Mouse (Mus musculus) WW6 (cell line): ENCODE measurements at regions not wholly inside any gene's neighbourhood (a gene's known extent, or its start where the extent isn't known, plus 50 kb on each side); places are given as distances from the start of the nearest gene placed in this dataset.

Source experiments
- DNase-seq: peaks from one replicate; pipeline ENCODE4 v3.0.0-alpha.2; 2013; ENCODE audit warnings: low read depth, low spot score

DNA sequence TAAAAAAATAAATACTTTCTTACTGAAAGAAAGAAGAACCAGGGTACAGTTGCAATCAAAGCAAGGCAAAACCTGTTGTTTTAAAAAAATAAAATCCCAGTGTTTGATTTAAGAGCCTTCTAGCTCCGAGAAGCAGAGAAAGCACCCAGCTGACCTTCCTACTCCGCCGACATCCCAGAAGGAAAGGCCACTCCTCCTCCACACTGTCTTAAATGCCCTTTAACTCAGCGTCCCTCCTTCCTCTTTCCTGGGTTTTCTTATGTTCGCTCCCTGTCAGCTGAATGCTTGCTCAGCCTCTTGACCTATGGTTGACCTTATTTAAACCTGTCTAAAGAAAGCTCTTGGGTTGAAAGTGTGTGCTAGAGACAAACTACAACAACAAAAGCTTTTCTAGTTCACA, 79.1 kb downstream of the Sptssa start:
- DNase-seq = no peak

DNA sequence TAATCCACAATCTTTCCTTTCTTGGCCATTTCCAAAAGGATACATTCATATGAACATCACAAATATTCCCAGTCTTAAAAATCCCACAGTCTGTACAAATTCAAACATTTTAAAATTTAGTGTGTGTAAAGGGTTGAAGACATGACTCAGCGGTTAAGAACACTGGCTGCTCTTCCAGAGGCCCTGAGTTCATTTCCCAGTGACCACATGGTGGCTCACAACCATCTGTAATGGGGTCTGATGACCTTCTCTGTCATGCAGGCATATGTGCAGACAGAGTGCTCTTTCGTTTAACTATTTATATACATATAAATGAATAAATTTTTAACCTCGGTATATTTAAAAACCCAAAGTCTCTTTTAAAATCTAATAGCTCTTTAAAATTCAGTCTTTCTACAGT, 79.6 kb downstream of the Sptssa start:
- DNase-seq = no peak

DNA sequence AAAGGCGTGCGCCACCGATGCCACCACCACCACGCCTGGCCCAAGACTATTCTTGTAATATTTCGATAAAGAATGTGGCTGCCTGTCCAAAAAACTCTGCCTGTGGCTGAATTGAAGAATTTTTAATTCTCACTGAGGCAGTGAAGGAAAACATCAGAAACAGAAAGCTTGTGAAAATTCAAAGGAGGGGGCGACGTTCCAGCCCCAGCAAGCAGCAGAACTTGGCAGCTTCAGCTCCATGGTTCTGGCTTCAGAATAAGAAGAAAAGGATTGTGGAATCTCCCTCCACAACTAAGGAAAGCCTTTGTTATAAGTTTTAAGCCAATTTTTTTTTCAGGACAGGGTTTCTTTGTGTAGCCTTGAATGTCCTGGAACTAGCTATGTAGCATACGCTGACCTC, 83.5 kb downstream of the Sptssa start:
- no peak for DNase-seq

DNA sequence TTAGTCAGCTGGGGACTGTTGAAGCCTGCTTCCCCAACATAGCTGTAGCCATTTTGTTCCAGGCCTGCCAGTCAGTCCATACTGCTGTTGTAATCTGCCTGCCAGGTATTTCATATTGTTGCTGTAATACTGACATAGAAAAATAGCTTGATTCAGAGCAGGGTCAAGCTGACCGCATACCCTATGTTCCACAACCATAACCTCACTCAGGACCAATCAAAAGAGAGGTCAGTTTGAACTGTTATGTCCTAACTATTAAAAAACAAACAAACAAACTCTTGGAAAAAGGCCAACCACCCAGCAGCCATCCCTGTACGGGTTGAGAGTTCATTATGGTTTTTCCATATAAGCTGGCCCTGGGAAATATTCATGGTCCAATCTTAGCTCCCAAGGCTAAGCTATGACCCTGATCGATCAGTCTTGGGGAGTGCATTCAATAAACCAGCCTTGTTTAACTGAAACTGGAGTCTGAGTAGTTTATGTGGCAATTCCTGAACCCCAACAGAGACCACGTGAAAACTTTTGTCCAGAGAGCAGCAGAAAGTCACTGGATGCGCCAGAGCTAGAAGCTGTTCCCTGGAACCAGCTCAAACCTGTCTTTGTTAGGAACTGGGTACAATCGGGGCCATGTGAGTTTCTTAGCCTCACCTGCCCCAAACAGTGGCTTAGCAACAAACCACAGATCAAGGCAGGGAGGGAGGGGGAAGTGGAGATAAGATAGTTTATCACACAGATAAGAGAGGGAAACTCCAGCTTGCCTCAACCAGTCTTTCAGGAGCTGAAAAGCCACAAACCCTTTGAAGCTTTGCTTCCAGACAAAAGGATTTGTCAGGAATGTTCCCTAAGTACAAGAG, 88.1 kb downstream of the Sptssa start:
- no peak for DNase-seq

DNA sequence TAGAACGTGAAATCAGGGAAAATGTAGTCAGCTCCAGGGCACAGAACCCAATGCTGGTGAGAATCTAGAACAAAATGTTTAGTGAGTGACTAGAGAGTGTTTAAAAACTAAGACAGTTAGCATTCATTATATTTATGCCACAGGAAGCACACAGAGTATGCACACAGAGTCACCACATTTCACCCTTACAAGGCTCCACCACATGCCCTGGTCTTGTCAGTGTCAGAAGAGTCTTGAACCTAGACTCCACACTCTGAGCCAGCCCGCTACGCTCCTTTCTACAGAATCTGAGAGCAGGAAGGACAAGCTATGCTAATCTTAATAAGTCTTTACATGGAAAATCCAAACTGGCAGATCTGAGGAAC, 89.0 kb downstream of the Sptssa start:
- no peak for DNase-seq

- no peak for DNase-seq
Measured at GRCm38 (mm10) chr12:54566532-54567425, 89.6 kb downstream of the Sptssa start.

DNA sequence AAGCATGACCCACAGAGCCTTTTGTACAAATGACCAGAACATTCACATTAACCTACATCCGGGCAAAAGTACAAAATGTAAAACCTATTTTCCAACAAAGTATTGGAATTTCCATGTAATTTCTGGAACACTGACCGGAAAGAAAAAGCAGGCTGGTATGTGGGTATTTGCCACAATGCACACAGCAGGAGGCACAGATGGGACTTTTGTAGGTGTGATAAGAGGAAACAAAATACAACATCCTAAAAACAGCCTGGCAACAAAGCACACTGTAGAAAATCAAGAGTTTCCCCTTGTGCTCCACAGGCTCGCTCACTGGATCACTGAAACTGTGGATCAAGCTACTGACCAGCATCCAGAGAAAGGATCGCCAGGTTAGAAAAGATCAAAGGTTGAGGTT, 94.4 kb downstream of the Sptssa start:
- no peak for DNase-seq

DNA sequence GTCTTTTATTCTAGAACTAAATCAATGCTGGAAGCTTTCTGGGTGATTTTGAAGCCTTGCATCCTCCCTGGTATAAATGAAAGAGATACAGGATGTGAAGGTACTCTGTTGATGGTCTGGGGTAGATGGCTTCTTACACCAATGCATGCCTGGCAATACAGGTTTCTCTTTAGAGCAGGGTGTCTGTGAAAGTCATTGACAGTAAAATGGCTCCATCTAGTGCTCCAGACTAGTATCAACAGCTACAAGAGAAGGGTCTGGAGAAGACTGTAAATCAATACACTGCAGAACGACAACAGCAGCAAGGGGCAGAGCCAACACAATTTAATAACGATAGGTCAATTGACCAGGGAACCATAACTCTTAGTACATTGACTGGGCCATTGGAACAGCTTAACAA, 98.3 kb downstream of the Sptssa start:
- no peak for DNase-seq

DNA sequence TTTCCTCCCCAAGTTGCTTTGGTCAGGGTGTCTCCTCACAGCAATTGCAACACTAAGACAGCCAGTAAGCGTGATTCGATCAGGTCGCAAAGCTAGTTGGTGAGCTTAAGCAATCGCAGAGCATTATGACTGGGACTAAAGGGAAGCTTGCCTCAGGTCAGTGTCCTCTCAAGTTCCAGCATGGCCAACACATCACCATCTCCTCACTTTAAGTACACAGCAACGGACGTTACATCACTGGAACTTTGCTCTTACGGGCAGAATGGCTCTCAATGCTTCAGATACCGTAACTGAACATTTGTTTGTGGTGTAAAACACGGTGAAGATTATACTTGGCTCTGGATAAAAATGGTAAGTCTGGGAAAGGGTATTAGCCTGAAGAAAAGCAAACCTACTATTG, 106.7 kb downstream of the Sptssa start:
- no peak for DNase-seq

- DNase-seq = peak; percentile 65
Measured at GRCm38 (mm10) chr12:54545821-54546608, 110.4 kb downstream of the Sptssa start.

GRCm38 (mm10) chr12:54538320-54538705, 118.1 kb downstream of the Sptssa start:
- no peak for DNase-seq

DNA sequence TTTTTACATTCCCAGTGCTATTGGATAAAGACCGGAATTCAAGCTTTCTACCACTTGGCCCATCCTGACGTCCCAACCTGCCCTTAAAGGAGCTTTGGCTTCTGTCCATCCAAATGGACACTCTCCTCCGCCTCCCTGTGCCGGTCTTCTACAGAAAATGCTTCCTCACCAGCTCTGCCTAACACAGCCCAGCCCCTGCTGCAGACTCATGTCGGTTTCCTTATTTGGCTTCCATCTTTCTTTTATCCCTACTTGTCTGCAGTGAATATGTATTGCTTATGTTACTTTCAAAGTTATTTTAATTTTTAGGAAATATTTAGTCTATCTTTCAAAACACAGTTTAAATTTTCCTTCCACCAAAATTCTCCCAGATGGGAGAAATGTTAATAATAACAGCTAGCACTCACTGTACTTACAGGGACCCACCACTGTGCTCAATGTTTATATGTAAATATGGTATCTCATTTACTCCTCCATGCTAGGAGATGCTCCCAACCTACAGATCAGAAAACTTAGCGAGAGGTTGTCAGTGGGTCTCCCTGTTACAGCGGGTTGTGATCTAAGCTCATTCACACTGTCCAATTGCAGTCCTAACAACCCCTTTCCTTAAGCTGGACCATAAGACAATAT, 118.6 kb downstream of the Sptssa start:
- DNase-seq = no peak

DNA sequence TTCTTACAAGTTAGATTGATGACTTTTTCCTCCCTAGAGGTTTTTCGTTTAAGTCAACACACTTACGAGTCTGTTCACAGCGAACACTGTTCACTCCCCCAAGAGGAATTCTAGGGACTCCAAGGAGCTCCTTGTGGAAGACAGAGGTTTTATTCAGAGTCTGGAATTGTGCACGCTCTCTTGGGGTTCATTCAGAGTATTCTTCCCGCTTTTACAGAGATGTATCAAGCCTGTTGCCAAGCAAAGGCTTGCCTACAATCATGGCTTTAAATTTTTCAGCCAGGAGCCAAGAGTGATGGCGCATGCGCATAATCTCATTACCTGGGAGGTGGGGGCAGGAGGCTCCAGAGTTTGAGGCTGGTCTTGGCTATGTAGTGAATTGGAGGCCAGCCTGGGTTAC, 119.4 kb downstream of the Sptssa start:
- DNase-seq = no peak

- no peak for DNase-seq
Measured at GRCm38 (mm10) chr12:54535556-54536516, 120.5 kb downstream of the Sptssa start.

DNA sequence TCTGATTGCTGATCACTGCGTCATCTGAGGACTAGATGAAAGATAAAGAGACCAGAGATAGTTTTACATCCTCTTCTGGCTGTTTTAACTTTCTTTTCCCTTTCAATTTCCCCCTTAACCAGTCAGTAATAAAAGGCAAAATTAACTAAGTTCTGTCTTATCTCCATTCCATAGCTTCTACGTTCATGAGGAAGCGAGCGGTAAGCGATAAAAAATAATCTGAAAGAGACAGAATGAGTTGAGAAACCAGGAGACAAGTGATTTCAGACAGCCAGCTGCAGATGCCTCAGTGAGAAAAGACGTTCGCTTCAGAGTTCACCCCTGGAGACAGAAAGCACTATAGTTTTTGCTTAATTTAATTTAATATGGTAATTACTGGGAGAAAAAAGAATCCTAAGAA, 121.5 kb downstream of the Sptssa start:
- no peak for DNase-seq

DNA sequence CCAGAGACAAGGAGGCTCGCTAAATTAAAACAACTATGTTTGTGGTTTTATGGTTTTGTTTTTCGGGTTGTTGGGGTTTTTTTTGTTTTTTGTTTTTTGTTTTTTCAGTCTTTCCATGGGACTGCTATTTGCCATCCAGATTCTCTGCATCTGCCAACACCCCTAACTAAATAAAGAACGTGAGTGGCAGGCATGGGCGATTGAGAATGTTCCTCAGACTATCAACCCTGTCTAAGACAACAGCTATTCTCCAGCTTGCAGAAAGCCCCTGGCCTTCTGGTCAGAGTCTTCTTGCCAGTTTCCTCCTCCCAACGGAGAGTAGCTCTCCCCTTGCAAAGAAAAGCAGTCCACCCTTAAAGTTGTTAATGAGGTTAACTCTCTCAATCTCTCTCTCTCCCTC, 123.2 kb downstream of the Sptssa start:
- no peak for DNase-seq

DNA sequence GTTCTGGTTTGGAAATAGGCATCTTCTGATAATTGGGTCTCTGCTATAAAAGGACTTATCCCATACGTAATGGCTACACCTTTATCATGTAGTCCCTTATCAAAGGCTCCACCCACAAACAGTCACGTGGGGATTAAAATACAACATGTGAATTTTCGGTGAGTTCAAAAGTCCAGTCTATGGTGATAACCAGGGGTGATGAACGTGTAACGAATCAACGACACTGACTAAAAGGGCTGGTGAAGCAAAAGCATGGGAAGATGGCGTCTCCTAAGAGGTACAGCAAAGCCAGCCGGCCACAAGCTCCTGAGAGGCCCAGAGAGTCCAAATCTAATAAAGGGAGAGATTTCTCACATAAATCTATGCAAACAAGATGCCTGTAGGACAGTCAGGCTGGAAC, 124.3 kb downstream of the Sptssa start:
- no peak for DNase-seq

- DNase-seq = no peak
Measured at GRCm38 (mm10) chr12:54528046-54528445, 128.3 kb downstream of the Sptssa start.

DNA sequence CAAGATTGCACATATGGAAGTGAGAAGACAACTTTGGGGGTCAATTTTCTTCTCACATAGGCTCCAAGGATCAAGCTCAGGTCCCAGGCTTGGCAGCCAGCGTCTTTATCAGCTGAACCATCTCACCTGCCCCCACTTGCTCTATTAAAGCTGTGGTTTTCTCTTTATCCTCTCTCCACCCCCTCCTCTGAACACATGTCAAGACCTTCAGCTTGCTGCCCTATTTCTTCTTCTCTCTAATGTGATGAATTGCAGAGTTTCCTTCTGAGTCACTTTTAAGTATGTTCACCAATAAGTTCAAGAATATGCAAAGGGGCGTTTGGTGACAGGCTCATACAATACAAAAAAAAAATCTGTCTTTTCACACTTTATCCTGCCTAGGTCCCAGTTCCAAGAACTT, 128.8 kb downstream of the Sptssa start:
- no peak for DNase-seq

DNA sequence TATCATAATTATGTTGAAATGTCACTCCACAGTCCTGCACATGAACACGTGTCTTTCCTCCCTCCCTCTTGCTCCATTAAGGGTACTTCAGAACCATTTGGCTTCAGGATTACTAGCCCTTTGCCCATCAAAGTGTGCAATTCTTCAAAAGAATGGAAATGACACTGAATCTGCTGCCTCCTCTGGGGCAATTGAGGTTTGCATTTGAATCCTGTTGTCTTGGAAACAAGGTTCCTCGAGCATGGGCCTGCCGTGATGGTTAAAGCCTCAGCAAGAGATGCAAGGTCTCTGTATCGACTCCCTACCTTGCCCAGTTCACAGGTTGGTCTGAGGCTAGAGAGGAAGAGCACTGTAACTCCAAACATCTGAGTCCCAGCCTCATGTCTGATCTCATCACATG, 136.0 kb downstream of the Sptssa start:
- peak; percentile 29 for DNase-seq
